Mouse (Mus musculus): ENCODE data around the gene Vmn1r125.
"Not testable (repeated sequence)": the region's sequence is repeated elsewhere in the genome, so short reads cannot be mapped to it uniquely, and the experiment has no call there.

The Vmn1r125 gene

DNA sequence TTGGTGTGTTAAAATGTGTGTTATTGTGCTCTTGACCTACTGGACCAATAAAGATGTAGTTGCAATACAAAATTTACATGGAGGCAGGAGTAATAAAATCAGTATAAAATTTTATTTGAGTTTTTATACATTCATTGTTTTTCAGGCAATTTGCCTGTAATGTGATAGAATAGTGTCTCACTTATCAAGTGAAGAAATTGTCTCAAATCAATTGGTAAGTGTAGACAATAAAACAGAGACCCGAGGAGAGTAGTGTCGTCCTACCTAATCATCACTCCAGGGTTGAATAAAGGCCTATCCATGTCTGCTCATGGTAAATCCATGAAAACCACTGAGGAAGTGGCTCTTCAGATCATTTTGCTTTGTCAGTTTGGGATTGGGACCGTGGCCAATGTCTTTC lies at the start of gene Vmn1r125:
Vmn1r125 (plus strand) TSS at position 301 of the 400 bp plus-strand sequence.
- DNase-seq = not testable (repeated sequence)

DNA sequence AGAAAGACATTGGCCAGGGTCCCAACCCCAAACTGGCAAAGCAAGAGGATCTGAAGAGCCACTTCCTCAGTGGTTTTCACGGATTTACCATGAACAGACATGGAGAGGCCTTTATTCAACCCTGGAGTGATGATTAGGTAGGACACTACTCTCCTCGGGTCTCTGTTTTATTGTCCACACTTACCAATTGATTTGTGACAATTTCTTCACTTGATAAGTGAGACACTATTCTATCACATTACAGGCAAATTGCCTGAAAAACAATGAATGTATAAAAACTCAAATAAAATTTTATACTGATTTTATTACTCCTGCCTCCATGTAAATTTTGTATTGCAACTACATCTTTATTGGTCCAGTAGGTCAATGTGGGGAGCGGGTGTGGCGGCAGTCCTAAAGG lies 11.5 kb upstream of the Vmn1r125 start, which contains the start of gene Vmn1r124:
Vmn1r124 (minus strand) TSS at position 101 of the 400 bp plus-strand sequence.
- DNase-seq = not testable (repeated sequence)

DNA sequence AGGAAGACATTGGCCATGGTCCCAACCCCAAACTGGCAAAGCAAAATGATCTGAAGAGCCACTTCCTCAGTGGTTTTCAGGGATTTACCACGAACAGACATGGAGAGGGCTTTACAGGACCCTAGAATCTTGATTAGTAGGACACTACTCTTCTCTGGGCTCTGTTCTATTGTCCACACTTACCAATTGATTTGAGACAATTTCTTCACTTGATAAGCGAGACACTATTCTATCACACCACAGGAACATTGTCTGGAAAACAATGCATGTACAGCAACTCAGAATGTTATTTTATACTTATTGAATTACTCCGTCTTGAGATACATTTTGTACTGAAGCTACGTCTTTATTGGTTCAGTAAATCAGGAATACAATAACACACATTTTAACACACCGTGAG lies 29.4 kb downstream of the Vmn1r125 start, which contains the start of gene Vmn1r126:
Vmn1r126 (minus strand) TSS at position 101 of the 400 bp plus-strand sequence.
- DNase-seq = not testable (repeated sequence)

DNA sequence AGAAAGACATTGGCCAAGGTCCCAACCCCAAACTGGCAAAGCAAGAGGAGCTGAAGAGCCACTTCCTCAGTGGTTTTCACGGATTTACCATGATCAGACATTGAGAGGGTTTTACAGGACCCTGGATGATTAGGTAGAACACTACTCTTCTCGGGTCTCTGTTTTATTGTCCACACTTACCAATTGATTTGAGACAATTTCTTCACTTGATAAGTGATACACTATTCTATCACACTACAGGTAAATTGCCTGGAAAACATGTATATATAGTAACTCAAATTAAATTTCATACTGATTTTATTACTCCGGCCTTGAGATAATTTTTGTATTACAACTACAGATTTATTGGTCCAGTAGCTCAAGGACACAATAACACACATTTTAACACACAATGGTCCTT lies 47.8 kb downstream of the Vmn1r125 start, which contains the start of gene Vmn1r127:
Vmn1r127 (minus strand) TSS at position 101 of the 400 bp plus-strand sequence.
- not testable (repeated sequence) for DNase-seq
